Mouse (Mus musculus) gastrocnemius, postnatal 14 days (tissue): ENCODE results near the gene Adamts20. TPM values are rescaled to one million over a fixed set of nuclear protein-coding genes. Genes with fewer than 3 reads are reported as not detected.

Source experiments
- DNase-seq: peaks from one replicate; pipeline ENCODE4 v3.0.0; 2021; ENCODE audit warnings: mixed read lengths
- intact Hi-C: fragments of 180-260 bp; cut with DNase I; formaldehyde crosslinking; loops from one replicate; pipeline ENCODE4 v1.15.1; 2025; ENCODE audit warnings: low total_unique reads
- total RNA-seq, 2 experiments: library from RNA; stranded (reverse); gene quantifications; 2 replicates each; pipeline ENCODE4 v1.2.3; 2021

Gene Adamts20
- total RNA-seq, 2 experiments from 2014 or later = 15.4 to 19.6 TPM

DNA sequence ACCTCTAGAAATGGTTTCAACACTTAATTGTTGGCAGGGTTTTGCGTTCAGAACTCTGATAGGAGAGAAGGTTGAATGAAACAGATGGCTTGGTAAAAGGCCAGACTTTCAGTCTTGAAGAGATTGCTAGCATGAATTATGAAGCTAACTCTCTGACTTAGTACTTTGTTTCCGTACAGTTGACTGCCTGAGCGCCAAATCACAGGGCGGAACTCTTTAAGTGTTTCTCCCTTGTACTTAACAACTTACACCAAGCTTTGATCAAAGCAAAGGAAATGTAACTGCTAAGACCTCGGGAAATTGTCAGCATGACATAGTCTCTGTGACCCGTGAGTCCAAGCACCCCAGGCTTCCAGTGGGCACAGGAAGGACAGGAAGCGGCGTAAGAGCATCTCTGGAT is 244.5 kb downstream of the Adamts20 start:
- no peak for DNase-seq
- intact Hi-C loops = no loop called here

Other genes starting within 250 kb of the Adamts20 start
- gene Pus7l, start 78.1 kb upstream of the Adamts20 start, total RNA-seq = 1 to 10 TPM; 1.7 to 2.1 TPM
- gene Irak4, start 78.2 kb upstream of the Adamts20 start, total RNA-seq = 1 to 10 TPM; 2.9 to 3.7 TPM
- 10 to 100 TPM; 15.9 to 17.0 TPM for gene Twf1, start 124.5 kb upstream of the Adamts20 start, total RNA-seq
- 10 to 100 TPM; 26.8 to 30.0 TPM for gene Tmem117, start 163.8 kb upstream of the Adamts20 start, total RNA-seq